Mouse (Mus musculus): ENCODE results near the gene B4galnt3. TPM values are rescaled to one million over a fixed set of nuclear protein-coding genes. Genes with fewer than 3 reads are reported as not detected.

The B4galnt3 gene
- polyA plus RNA-seq, 1 experiment: not detected

DNA sequence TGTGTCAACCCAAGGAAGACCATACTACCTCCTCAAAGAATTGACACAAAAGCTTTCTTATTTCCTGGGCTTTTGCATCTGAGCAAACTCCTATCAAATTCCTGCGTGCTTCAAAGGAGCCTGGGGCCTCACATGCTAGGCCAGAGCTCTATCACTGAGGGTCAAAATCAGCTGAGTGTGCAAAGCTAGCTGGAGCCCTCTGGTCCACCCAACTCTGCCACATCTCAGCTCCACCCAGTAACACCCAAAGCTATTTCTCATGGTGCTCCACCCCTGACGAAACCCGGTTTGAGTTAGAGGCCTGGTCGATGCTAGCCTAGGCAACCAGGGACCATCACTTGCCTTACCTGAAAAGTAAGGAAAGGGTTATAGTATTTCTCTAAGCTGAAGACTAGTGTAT is 39.2 kb downstream of the B4galnt3 start:
- no peaks in the 10 kb centered on the region for H3K4me1 ChIP-seq (ENCODE audit: control insufficient read depth, insufficient read depth, low read length)
- TF ChIP-seq CTCF (IDR thresholded peaks at IDR 0.05; ENCODE audit: low read depth, low read length): no peak
- no peak for TF ChIP-seq POLR2A (IDR thresholded peaks at IDR 0.05; ENCODE audit: borderline replicate concordance, low read depth, low read length)
- H3K27ac ChIP-seq (ENCODE audit: insufficient read depth, low read depth, low read length): no peak overlapping the region
- H3K4me3 ChIP-seq (ENCODE audit: insufficient read depth, low read length): no peak overlapping the region

DNA sequence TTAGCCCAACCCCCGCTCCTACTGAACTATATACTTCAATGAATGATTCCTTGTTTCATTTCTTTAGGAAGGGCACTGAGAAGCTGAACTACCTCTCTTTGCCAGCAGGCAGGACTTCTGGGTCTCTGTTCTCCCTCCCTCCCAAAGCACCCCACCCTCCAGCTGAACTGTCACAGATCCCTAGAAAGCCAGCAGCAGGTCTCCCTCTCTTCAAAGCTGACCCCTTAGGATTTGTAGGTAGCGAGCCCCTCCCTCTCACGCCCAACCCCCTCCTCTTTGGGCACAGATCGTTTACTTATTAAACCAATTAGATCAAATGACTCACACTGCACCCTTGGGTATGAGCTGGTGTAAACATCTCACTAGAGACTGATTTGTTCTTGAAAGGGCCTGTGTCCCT is 39.7 kb downstream of the B4galnt3 start:
- Histone ChIP-seq H3K4me1 (ENCODE audit: control insufficient read depth, insufficient read depth, low read length) (no peaks in the 10 kb centered on the region), H3K27ac (ENCODE audit: insufficient read depth, low read depth, low read length) (no peak overlapping the region), H3K4me3 (ENCODE audit: insufficient read depth, low read length) (no peak overlapping the region)
- no peak for TF ChIP-seq CTCF (IDR thresholded peaks at IDR 0.05; ENCODE audit: low read depth, low read length)
- no peak for TF ChIP-seq POLR2A (IDR thresholded peaks at IDR 0.05; ENCODE audit: borderline replicate concordance, low read depth, low read length)

DNA sequence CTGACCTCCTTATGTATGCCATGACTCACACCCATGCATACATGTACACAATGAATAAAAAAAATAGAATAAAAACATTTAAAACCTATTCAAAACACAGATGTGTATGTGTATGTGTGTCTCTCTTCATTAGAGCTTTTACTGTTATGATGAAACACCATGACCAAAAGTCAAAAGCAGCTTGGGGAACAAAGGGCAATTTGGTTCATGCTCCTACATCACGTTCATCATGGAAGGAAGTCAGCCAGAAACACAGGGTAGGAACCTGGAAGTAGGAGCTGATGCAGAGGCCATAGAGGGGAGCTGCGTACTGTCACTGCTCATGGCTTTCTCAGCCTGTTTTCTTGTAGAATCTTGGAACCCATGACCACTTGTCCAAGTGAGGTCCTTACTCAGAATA is 41.6 kb downstream of the B4galnt3 start:
- H3K4me3 ChIP-seq (ENCODE audit: insufficient read depth, low read length): no peak overlapping the region
- H3K4me1 ChIP-seq (ENCODE audit: control insufficient read depth, insufficient read depth, low read length): no peaks in the 10 kb centered on the region
- H3K27ac ChIP-seq (ENCODE audit: insufficient read depth, low read depth, low read length): no peak overlapping the region
- no peak for TF ChIP-seq CTCF (IDR thresholded peaks at IDR 0.05; ENCODE audit: low read depth, low read length)
- TF ChIP-seq POLR2A (IDR thresholded peaks at IDR 0.05; ENCODE audit: borderline replicate concordance, low read depth, low read length): no peak

DNA sequence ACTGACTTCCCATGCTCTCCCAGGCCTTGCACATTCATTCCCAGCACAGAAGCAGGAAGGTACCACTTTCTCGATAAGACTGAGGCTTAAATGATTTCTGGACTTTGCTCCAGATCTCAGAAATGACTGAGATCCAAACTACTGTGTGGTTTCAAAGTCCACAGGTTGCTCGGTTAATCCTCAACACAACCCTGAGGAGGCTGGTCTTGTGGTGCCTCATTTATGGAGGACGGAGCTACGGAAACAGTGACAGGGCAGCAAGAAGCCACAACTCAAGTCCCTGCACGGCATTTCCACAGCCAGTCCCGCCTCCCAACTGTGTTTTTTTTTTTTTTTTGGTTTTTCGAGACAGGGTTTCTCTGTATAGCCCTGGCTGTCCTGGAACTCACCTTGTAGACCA is 43.3 kb downstream of the B4galnt3 start:
- H3K4me3 ChIP-seq (ENCODE audit: insufficient read depth, low read length): no peak overlapping the region
- no peaks in the 10 kb centered on the region for H3K4me1 ChIP-seq (ENCODE audit: control insufficient read depth, insufficient read depth, low read length)
- no peak overlapping the region for H3K27ac ChIP-seq (ENCODE audit: insufficient read depth, low read depth, low read length)
- TF ChIP-seq CTCF (IDR thresholded peaks at IDR 0.05; ENCODE audit: low read depth, low read length) (no peak), POLR2A (IDR thresholded peaks at IDR 0.05; ENCODE audit: borderline replicate concordance, low read depth, low read length) (no peak)

DNA sequence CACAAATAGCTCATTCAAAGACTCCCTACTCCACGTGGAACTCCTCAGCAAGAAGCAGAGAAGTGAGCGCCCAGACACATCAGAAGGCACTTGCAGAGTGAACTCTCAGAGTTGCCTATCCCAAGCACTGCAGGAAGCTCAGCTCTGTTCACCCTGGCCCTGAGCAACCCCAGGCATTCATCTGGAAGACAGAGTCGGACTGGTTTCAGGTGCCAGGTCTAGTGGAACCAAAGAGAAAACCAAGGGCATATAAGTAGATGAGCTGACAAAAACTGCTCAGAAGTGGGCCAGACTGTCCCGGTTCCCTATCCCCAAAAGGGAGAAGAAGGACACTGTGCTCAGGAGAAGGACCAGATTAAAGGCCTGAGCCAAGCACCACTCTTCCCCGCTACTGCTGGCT is 44.5 kb downstream of the B4galnt3 start:
- Histone ChIP-seq H3K4me1 (ENCODE audit: control insufficient read depth, insufficient read depth, low read length) (no peaks in the 10 kb centered on the region), H3K27ac (ENCODE audit: insufficient read depth, low read depth, low read length) (no peak overlapping the region), H3K4me3 (ENCODE audit: insufficient read depth, low read length) (no peak overlapping the region)
- no peak for TF ChIP-seq POLR2A (IDR thresholded peaks at IDR 0.05; ENCODE audit: borderline replicate concordance, low read depth, low read length)
- TF ChIP-seq CTCF (IDR thresholded peaks at IDR 0.05; ENCODE audit: low read depth, low read length): no peak

DNA sequence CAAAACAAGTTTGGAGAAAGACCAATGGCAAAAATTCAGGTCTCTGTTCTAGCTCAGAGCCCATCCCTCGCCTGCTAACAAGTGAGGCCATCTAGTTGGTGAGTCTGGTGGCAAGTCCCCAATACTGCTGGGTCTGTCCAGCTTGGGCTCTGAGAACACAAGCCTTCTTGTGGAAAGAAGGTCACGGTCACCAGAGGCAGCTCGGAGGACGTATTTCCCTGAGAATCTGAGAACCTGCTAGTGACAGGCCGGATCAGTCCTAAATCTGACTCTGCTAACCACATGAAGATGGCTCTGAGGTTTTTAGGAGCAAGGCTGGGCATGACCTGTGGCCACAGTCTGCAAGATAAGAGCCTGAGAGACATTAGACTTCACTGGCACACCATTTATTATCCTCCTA is 47.7 kb downstream of the B4galnt3 start:
- no peak overlapping the region for H3K27ac ChIP-seq (ENCODE audit: insufficient read depth, low read depth, low read length)
- TF ChIP-seq POLR2A (IDR thresholded peaks at IDR 0.05; ENCODE audit: borderline replicate concordance, low read depth, low read length) (no peak), CTCF (IDR thresholded peaks at IDR 0.05; ENCODE audit: low read depth, low read length) (no peak)
- no peaks in the 10 kb centered on the region for H3K4me1 ChIP-seq (ENCODE audit: control insufficient read depth, insufficient read depth, low read length)
- H3K4me3 ChIP-seq (ENCODE audit: insufficient read depth, low read length): no peak overlapping the region

DNA sequence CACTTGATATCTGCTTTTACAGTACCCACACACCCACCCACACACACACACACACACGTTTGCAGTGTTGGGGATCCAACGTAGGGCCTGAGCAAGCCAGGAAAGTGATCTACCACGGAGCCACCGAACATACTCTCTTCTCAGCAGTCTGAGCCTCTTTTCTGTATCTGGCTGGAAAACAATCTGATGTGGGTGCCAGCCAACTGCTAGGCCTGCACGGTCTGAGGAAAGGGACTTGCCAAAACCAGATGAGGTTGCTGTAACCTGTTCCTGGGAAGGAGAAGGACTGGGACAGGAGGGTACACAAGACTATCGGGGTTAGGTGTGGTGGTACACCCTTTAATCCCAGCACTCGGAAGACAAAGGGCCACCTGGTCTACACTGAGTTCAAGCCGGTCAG is 51.1 kb downstream of the B4galnt3 start:
- no peaks in the 10 kb centered on the region for H3K4me1 ChIP-seq (ENCODE audit: control insufficient read depth, insufficient read depth, low read length)
- no peak overlapping the region for H3K4me3 ChIP-seq (ENCODE audit: insufficient read depth, low read length)
- TF ChIP-seq POLR2A (IDR thresholded peaks at IDR 0.05; ENCODE audit: borderline replicate concordance, low read depth, low read length) (no peak), CTCF (IDR thresholded peaks at IDR 0.05; ENCODE audit: low read depth, low read length) (no peak)
- no peak overlapping the region for H3K27ac ChIP-seq (ENCODE audit: insufficient read depth, low read depth, low read length)

DNA sequence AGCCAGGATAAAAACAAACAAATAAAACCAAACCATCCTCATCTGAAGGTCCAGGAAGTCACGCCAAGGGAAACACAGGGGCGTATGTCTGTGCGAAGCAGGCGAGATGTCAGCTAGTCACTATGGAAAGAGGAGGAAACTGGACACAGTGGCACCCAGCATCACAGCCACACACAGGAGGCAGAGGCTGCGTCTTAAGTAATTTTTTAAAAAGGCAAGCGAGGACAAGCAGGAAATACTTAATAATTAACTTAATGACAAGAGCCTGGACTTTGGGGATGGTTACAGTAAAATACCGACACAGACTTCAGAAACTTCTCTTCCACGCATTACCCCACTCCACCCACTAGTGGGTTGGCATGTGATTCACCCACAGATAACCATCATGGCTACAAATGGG is 51.8 kb downstream of the B4galnt3 start:
- TF ChIP-seq CTCF (IDR thresholded peaks at IDR 0.05; ENCODE audit: low read depth, low read length) (no peak), POLR2A (IDR thresholded peaks at IDR 0.05; ENCODE audit: borderline replicate concordance, low read depth, low read length) (no peak)
- no peak overlapping the region for H3K27ac ChIP-seq (ENCODE audit: insufficient read depth, low read depth, low read length)
- H3K4me1 ChIP-seq (ENCODE audit: control insufficient read depth, insufficient read depth, low read length): no peaks in the 10 kb centered on the region
- no peak overlapping the region for H3K4me3 ChIP-seq (ENCODE audit: insufficient read depth, low read length)

DNA sequence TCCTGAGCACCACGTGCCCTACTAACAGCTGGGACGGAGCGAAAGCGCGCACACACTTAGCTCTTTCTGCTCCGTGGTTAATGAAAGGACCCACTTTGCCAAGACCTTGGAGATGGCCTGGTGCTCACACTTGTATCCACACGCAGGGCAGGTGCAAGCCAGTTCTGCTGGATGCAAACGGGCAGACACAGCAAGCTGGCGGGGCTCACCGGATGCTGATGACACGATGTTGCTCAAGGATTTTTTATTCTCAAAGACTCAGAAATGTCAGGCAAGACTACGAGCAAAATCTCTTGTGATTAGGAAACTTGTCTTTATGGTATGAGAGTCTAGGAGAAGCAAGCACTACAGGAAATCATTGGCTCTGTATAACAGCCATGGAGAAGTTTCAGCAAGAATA is 52.9 kb downstream of the B4galnt3 start:
- Histone ChIP-seq H3K4me1 (ENCODE audit: control insufficient read depth, insufficient read depth, low read length) (no peaks in the 10 kb centered on the region), H3K27ac (ENCODE audit: insufficient read depth, low read depth, low read length) (no peak overlapping the region), H3K4me3 (ENCODE audit: insufficient read depth, low read length) (no peak overlapping the region)
- TF ChIP-seq CTCF (IDR thresholded peaks at IDR 0.05; ENCODE audit: low read depth, low read length): no peak
- no peak for TF ChIP-seq POLR2A (IDR thresholded peaks at IDR 0.05; ENCODE audit: borderline replicate concordance, low read depth, low read length)

DNA sequence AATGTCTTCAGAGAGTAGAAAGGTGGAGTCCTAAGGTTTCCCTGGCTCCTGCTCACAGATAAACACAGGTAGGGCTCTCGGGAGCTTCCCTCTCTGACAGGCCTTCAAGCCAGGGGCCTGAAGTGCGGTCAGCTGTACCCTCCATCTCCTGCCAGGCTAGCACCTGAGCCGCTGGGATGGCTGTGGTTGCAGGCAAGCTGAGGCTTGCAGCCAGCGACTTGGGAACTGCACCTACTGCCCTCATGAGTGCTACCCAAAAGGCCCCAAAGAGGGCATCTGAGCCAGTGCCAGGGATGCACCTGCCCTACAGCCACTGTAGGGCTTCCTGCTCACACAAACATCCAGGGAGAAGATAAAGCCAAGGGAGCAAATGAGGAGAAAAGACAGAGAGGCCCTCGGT is 53.9 kb downstream of the B4galnt3 start:
- H3K4me3 ChIP-seq (ENCODE audit: insufficient read depth, low read length): no peak overlapping the region
- H3K27ac ChIP-seq (ENCODE audit: insufficient read depth, low read depth, low read length): no peak overlapping the region
- no peaks in the 10 kb centered on the region for H3K4me1 ChIP-seq (ENCODE audit: control insufficient read depth, insufficient read depth, low read length)
- TF ChIP-seq CTCF (IDR thresholded peaks at IDR 0.05; ENCODE audit: low read depth, low read length) (no peak), POLR2A (IDR thresholded peaks at IDR 0.05; ENCODE audit: borderline replicate concordance, low read depth, low read length) (no peak)

DNA sequence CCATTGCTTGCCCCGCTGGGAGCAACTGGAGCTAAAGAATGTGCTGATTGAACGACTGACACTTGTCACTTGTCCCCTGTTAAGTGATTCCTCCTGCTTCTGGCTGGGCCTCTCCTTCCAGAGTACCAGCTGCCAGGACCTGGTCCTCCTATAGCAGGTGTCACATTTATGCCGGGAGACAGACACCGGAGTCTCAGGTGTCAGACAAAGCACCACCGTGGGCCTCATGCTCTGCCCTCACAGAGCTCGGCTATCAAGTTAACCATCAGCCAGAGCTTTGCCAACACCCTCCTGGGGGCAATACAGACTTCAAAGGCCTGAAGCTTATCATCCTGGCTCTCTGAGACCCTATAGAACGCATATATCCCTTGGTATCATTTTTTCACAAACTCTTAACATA is 58.5 kb downstream of the B4galnt3 start:
- Histone ChIP-seq H3K4me1 (ENCODE audit: control insufficient read depth, insufficient read depth, low read length) (no peaks in the 10 kb centered on the region), H3K27ac (ENCODE audit: insufficient read depth, low read depth, low read length) (no peak overlapping the region), H3K4me3 (ENCODE audit: insufficient read depth, low read length) (no peak overlapping the region)
- TF ChIP-seq CTCF (IDR thresholded peaks at IDR 0.05; ENCODE audit: low read depth, low read length) (no peak), POLR2A (IDR thresholded peaks at IDR 0.05; ENCODE audit: borderline replicate concordance, low read depth, low read length) (no peak)
